In genomic region chr19:12418312-12418711, GRCm38 (mm10) we compare ENCODE assay signal across 41 mouse cellular contexts. TPM values are rescaled to one million over a fixed set of nuclear protein-coding genes. Genes with fewer than 3 reads are reported as not detected.
"Had no signal": no experiment of that assay in that cellular context is flagged by ENCODE, and none has a peak within 500 bp of the region (broad histone marks: within the 10 kb centered on the region; RNA-seq: fewer than 3 reads in every experiment).

No protein-coding gene starts in this region.

- DNase-seq: heart, postnatal 10 days; heart, postnatal 14 days; heart, postnatal 36 days; heart, postnatal 4 days; kidney, adult 11 months; kidney, adult 18-20 months; kidney, adult 2 months; kidney, adult 8-10 months; kidney, adult 9 months; kidney, postnatal 10 days; kidney, postnatal 14 days; kidney, postnatal 25 days; kidney, postnatal 36 days; kidney, postnatal 4 days; layer of hippocampus, adult 9-11 months; layer of hippocampus, postnatal 36 days had no signal

- ATAC-seq: hindbrain, embryonic 16.5 days; hindbrain, postnatal 0 days; inflammation-experienced regulatory T-cells, adult 6 months had no signal

- H3K36me3 ChIP-seq: heart, embryonic 10.5 days; heart, embryonic 12.5 days; heart, embryonic 13.5 days; heart, embryonic 15.5 days; hindbrain, embryonic 10.5 days; hindbrain, embryonic 12.5 days; hindbrain, embryonic 13.5 days; hindbrain, embryonic 15.5 days; kidney, embryonic 15.5 days had no signal

- H3K4me2 ChIP-seq: heart, embryonic 11.5 days; heart, embryonic 12.5 days; heart, embryonic 13.5 days; heart, embryonic 15.5 days; hindbrain, embryonic 12.5 days; hindbrain, embryonic 13.5 days; hindbrain, embryonic 14.5 days; hindbrain, embryonic 15.5 days; kidney, embryonic 15.5 days had no signal

- H3K27me3 ChIP-seq: heart, embryonic 12.5 days; heart, embryonic 13.5 days; heart, embryonic 15.5 days; hindbrain, embryonic 12.5 days; hindbrain, embryonic 13.5 days; hindbrain, embryonic 15.5 days; kidney, embryonic 15.5 days had no signal

- H3K4me3 ChIP-seq: heart, embryonic 10.5 days; heart, embryonic 12.5 days; heart, embryonic 13.5 days; heart, embryonic 15.5 days; hindbrain, embryonic 10.5 days; hindbrain, embryonic 12.5 days; hindbrain, embryonic 13.5 days; hindbrain, embryonic 15.5 days; kidney, embryonic 15.5 days; layer of hippocampus, adult 2 months; left cerebral cortex, adult 2 months had no signal

- H3K4me1 ChIP-seq: heart, embryonic 10.5 days; heart, embryonic 12.5 days; heart, embryonic 13.5 days; heart, embryonic 15.5 days; hindbrain, embryonic 10.5 days; hindbrain, embryonic 12.5 days; hindbrain, embryonic 13.5 days; hindbrain, embryonic 15.5 days; kidney, embryonic 15.5 days had no signal

- H3K9me3 ChIP-seq: heart, embryonic 10.5 days; heart, embryonic 12.5 days; heart, embryonic 13.5 days; heart, embryonic 15.5 days; hindbrain, embryonic 10.5 days; hindbrain, embryonic 12.5 days; hindbrain, embryonic 13.5 days; hindbrain, embryonic 15.5 days; kidney, embryonic 15.5 days had no signal

- H3K27ac ChIP-seq: heart, embryonic 10.5 days; heart, embryonic 13.5 days; heart, embryonic 15.5 days; hindbrain, embryonic 10.5 days; hindbrain, embryonic 12.5 days; hindbrain, embryonic 13.5 days; hindbrain, embryonic 14.5 days; hindbrain, embryonic 15.5 days; hindbrain, postnatal 0 days; kidney, embryonic 15.5 days; kidney, postnatal 0 days; layer of hippocampus, adult 2 months; left cerebral cortex, adult 2 months had no signal

- H3K9ac ChIP-seq: heart, embryonic 12.5 days; heart, embryonic 13.5 days; heart, embryonic 15.5 days; hindbrain, embryonic 12.5 days; hindbrain, embryonic 13.5 days; hindbrain, embryonic 14.5 days; hindbrain, embryonic 15.5 days; kidney, embryonic 15.5 days had no signal

RNA-seq across cellular contexts. Expression of gene Olfr1441, which starts 1.1 kb away (rescaled TPM):
- polyA plus RNA-seq: heart, embryonic 10.5 days; heart, embryonic 11.5 days; heart, embryonic 12.5 days; heart, embryonic 13.5 days; heart, embryonic 14.5 days; heart, embryonic 15.5 days; heart, embryonic 16.5 days; heart, postnatal 0 days; hindbrain, embryonic 10.5 days; hindbrain, embryonic 11.5 days; hindbrain, embryonic 12.5 days; hindbrain, embryonic 13.5 days; hindbrain, embryonic 14.5 days; hindbrain, embryonic 15.5 days; hindbrain, embryonic 16.5 days; hindbrain, postnatal 0 days; inflammation-experienced regulatory T-cells, adult 6 months; intestine, embryonic 14.5 days; kidney, adult 2 months; kidney, embryonic 14.5 days; kidney, embryonic 15.5 days; kidney, embryonic 16.5 days; kidney, postnatal 0 days; large intestine, adult 2 months had no signal

RNA-seq across cellular contexts. Expression of gene Pfpl, which starts 9.4 kb away (rescaled TPM):
- polyA plus RNA-seq: heart, embryonic 10.5 days; heart, embryonic 11.5 days; heart, embryonic 12.5 days; heart, embryonic 13.5 days; heart, embryonic 14.5 days; heart, embryonic 15.5 days; heart, embryonic 16.5 days; heart, postnatal 0 days; hindbrain, embryonic 10.5 days; hindbrain, embryonic 11.5 days; hindbrain, embryonic 12.5 days; hindbrain, embryonic 13.5 days; hindbrain, embryonic 14.5 days; hindbrain, embryonic 15.5 days; hindbrain, embryonic 16.5 days; hindbrain, postnatal 0 days; inflammation-experienced regulatory T-cells, adult 6 months; intestine, embryonic 14.5 days; kidney, adult 2 months; kidney, embryonic 14.5 days; kidney, embryonic 15.5 days; kidney, embryonic 16.5 days; kidney, postnatal 0 days; large intestine, adult 2 months had no signal

RNA-seq across cellular contexts. Expression of gene Olfr1440, which starts 31.2 kb away (rescaled TPM):
- polyA plus RNA-seq: heart, embryonic 10.5 days; heart, embryonic 11.5 days; heart, embryonic 12.5 days; heart, embryonic 13.5 days; heart, embryonic 14.5 days; heart, embryonic 15.5 days; heart, embryonic 16.5 days; heart, postnatal 0 days; hindbrain, embryonic 10.5 days; hindbrain, embryonic 11.5 days; hindbrain, embryonic 12.5 days; hindbrain, embryonic 13.5 days; hindbrain, embryonic 14.5 days; hindbrain, embryonic 15.5 days; hindbrain, embryonic 16.5 days; hindbrain, postnatal 0 days; inflammation-experienced regulatory T-cells, adult 6 months; intestine, embryonic 14.5 days; kidney, adult 2 months; kidney, embryonic 14.5 days; kidney, embryonic 15.5 days; kidney, embryonic 16.5 days; kidney, postnatal 0 days; large intestine, adult 2 months had no signal

RNA-seq across cellular contexts. Expression of gene Mpeg1, which starts 42.3 kb away (rescaled TPM):
- polyA plus RNA-seq: heart, embryonic 10.5 days had no signal
